Mouse (Mus musculus) layer of hippocampus, adult 18-20 months (tissue): Measurements from ENCODE around the gene Dnajc5. TPM values are rescaled to one million over a fixed set of nuclear protein-coding genes. Genes with fewer than 3 reads are reported as not detected.
A peak's percentile ranks its signal among the peaks of the same experiment; 100 is the strongest.

Source experiments
- DNase-seq, 2 experiments: peaks; one replicate each; pipeline ENCODE4 v3.0.0; 2022; ENCODE audit warnings: low spot score in 2 of 2
- total RNA-seq, 2 experiments: library from RNA; stranded (reverse); gene quantifications; 2 replicates each; pipeline ENCODE4 v1.2.3; 2021

Gene Dnajc5
- total RNA-seq, 2 experiments from 2014 or later = 274 to 282 TPM

DNA sequence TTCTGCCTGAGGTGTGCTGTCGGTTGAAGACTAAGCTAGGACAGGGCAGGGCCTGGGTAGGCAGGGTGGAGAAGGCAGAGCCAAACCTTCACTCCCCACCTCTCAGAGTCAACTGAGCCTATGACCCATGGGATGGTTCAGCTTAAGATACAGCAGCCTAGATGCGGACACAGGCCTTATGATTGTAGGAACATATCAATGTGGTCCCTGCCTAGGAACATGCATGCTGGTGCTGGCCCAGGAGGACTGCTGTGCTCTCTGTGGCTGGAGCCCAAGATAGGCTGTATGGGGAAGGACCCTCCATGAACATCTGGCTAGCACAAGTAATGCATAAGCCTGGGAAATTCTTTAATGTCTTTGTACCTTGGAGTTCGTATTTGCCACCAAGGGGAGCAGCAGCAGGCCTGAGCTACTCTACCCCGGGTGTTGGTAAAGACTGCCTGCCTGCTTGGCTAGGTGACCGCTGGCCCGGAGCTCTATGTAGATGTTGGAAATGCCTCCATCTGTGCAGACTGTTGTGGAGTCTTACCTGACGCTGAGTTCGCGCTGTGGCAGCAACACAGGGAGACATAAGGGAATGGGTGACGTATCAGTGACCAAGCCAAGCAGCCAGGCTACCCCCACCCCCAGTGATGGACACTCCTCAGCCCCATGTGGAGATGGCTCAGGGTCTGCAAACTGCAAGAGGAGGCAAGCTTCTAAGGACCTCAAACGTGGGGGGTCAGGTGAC, 51.8 kb downstream of the Dnajc5 start:
- DNase-seq = no peak

DNA sequence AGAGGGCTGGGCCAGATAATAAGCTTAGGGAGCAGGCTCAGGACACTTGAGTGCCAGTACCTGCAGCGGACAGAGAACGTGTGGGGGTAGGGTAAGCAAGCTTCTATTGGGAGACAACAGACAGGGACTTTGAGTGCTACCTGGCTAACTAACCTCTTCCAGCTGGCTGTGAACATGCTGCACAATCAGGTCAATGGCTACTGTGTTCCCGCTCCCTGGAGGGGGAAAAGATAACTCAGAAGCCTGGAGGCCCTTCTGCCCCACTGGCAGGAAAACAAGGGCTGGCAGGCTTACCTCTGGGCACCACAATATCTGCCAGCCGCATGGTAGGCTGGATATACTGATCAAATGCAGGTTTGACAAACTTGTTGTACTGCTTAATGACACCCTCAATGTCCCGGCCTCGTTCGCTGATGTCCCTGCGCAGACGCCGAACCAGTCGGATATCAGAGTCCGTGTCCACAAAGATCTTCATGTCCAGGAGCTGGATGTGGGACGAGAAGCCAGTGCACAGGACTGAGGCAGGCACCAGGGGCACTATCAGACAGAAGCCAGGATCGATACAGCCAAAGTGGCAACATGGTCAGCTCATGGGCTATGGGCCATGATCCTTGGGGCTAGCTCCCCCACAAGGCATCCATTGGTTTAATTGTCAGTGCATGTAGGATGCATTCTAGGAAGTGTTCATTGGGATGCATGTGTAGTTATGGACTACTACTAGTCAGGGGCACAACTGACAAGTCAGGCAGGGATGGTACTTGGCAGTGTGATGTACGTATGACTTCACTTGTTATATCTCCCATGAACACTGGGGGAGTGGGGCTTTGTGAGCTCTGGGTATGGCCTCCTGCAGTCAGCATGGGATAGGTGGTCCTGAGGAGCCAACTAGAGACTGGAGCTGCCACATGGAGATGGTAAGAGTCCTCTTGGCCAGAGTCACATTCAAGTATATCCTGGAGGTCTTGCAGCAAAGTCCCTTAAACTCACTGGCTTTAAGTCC, 52.9 kb downstream of the Dnajc5 start:
- no peak for DNase-seq

DNA sequence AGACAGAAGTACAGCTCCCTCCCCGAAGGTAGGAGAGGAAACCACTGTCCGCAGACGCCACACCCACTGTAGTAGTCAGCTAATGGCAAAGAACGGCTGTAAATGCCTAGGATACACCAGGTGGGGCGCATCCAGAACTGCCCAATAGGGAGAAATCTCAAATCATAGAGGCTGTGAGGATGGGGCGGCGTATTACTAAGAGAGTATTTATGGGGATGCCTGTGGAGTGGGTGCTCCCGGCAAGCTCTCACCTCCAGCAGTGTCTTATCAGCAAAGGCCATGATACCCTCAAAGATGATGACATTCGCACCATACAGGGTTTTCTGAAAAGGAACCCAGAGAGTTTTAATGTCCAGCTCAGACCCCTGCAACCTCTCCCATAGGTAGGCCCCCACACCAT, 53.7 kb downstream of the Dnajc5 start:
- no peak for DNase-seq

DNA sequence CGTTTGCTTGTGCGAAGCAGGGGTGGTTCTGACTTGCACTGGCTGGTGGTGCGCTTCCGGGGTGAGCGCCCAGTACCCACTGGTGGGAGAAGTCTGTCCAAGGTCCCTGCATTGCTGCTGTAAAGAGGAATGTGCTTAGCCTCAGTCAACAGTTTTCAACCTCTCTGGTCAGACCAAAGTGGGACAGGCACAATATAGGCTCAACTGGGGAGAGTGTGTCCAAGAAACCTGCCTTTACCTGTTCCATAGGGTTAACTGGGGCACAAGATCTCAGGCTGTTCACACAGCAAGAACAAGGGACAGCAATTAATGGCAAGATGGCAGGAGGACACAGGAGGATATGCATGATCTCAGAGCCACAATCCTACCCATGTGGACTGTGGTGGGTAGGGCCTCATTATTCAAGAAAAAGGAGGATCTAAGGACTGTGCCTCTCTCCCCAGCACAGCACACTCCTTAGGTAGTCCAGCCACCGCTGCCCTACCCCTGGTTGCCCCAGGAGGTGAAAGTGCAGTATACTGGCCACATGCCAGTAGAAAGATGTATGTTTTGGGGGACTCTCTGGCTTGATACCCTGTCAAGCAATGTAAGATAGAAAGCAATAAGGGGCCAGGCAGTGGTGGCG, 54.7 kb downstream of the Dnajc5 start:
- DNase-seq = no peak

DNA sequence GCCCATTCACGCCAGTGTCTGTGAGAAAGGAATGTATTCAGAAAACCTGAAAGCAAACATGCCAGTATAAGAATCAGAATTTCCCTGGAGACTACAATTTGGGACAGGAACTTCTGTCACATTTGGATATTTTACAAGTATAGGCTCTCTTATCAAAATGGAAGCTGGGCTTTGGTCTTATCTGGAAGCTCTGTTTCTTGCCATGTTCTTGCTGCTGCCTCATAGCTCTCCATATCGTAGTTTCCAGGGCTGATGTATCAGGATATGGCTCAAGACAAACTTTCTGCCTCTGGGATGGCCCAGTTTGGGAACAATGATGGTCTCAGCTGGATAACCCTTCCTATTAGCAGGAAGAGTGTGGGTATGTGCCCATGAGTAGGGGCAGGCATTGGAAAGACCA, 56.3 kb downstream of the Dnajc5 start:
- no peak for DNase-seq

DNA sequence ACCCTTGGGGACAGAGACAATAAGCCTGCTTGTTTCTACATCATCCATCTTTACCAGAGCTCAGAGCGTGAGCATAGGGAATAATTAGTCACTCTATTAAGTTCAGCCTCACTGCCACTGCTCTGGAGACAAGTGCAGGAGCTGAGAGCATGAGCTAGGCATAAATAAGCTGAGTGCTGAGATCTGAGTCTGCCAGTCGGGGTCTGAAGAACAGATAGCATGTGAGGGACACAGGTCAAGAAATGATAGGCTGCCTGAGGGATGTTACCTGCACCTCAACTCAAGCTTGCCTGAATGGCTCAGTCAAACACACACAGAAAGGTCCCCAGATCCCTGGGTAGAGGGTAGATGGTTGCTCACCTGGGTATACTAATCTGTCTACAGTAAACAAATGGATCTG, 56.8 kb downstream of the Dnajc5 start:
- no peak for DNase-seq

DNA sequence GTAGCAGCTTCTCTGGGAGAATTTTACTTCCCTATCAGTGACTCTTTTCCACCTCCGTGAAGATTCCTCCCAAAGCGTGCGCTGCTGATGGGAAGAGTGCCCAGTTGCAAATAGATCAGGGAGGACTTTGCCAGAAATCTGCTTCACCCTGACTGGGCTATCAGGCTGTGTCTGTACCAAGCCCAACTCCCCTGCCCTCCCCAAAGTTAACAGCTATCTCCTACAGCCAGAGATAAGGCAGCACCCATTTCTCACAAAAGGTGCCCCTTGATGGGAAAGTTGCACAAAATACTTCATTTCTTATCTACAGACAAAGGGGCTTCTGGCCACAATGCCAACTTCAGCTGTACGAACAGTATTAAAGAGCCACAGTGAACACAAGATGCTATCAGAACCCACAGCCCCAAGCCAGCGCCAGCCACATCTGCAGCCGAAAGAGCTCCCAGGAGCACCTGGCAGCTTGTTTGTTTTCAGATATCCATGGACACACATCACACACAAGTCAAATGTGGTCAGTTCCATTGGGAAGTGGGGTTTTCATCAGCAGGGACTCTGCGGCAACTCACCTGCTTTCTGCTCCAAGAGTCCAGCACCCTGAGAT, 57.8 kb downstream of the Dnajc5 start:
- DNase-seq = no peak

DNA sequence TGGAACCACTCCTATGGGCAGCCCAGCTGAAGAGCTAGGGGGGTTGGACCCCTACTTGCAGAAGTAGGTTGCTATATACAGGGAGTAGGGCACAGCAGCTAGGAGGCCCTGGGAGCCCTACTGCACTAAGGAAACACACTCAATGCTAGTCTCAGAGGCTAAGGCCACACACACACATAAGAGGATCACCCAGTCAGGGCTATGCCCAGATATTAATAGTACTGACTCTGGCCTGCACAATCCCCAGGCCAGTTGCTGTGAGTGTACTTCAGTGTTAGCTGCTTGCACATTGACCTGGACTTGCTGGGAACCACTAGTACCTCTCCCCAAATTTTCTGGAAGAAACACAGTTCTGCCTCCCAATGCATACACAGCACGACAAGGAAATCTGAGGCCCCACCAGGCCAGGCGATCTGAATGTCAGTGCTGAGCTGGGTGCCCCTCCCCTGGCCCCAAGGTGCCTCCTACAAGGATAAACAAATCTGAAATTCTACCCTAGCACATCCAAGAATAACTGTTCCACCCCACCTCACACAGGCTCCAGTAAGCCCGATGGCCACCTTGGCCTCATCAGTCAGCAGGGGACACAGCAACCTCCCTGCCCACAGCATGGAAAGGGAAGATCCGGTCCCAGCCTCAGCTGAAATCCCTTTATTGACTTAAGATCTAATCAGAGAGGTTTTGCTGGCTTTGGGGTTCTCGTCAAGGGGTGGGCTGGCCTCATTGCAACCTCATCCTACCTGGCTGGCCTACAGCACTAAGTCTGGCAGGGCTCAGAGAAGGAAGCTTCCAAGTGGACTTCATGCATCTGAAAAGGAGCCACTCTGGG, 58.7 kb downstream of the Dnajc5 start:
- no peak for DNase-seq

DNA sequence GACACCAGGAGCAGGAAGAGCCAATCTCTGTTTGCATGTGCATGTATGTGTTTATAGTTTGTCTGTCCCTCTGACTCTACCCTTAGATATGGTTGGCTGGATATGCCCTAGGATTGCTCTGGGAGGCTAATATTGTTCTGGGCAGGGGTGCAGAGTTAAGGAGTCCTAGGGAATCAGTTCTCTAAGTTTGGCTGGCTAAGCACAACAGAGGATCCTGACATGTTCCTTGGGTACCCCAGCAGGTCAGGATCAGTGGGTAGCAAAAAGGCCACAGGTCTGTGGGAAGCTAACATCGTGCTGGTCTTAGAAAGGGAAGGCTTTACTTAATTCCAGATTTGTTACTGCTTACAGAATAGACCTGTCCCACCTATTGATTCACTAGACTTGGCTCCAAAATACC, 59.4 kb downstream of the Dnajc5 start:
- DNase-seq = no peak

DNA sequence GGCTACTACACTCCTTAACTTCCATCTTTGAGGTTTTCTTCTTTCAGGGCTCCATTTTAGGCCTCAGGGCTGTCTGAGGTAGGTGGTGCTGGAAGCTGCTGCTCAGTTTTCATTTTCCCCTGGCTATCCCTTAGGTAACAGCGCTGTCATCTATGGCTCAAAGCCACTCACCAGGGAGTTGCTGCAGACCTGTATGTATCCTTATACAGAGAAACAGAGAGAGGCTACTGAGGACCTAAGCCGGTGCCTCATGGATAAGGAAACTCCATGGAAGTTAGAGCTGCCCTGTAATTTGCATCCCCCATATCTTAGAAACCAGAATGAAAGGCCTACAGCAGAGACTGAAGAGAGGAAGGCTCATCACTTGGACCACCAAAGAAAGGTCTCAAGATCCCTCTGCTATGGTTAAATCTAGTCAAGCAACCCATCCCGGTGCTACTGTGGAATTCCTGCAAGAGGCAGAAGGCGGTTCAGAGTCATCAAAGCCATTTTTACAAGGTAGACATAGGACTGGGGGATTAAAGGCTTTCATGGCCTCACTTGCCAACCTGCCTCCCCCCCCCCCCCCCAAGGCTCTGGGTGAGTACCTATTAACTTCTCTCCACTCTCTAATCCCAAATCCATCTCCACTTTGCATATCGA, 60.0 kb downstream of the Dnajc5 start:
- no peak for DNase-seq

DNA sequence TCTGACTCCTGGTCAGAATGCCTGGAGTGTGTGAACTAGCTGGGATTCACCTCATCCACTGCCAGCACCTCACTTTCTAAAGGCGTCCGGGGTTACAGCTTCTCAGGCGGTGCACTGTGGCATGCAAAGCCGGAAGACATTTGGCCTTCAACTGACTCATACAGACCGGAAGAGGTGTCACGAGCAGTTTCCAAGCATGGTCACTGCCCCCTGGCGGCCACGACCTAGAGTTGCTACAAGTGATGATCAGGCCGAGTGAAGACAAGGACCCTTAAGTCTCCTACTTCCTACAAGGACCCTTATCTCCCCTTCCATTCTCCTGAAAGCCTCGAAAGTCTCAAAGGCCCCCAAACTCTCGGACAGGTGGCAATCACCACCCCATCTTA, 60.7 kb downstream of the Dnajc5 start:
- peak in 1 of 2 experiments; percentile 82 for DNase-seq

DNA sequence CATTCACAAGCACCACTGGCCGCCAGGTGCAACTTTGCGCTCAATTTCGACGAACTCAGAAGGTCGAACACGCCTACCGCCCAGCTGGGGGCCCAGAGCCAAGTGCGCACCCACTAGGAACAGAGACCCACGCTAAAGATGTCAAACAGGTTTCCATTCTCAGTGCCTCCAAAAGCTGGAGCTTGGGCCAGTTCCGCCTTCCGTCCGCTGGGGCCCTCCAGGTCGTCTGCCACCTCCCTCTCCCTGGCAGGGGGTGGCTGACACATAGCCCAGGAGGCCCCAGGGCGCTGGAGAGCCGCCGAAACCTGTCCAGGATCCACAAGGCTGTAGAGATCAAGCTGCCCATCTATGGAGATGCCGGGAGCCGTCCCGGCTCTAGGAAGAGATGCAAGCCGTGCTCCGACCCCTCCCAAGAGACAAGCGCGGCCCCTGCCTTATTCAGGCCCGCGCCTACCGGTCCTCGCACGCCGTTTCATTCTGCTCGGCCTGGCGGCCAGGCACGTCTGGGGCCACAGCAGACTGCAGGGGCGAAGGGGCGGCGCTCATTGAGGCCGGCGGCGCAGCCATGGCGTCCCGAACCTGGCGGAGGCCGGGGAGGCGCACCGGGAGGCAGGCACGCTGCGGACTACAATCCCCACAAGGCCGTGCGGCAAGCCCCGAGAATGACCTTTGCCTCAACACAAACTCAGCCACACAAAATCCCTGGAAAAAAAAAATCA, 61.3 kb downstream of the Dnajc5 start:
- peak; percentile 78 to 90 for DNase-seq

DNA sequence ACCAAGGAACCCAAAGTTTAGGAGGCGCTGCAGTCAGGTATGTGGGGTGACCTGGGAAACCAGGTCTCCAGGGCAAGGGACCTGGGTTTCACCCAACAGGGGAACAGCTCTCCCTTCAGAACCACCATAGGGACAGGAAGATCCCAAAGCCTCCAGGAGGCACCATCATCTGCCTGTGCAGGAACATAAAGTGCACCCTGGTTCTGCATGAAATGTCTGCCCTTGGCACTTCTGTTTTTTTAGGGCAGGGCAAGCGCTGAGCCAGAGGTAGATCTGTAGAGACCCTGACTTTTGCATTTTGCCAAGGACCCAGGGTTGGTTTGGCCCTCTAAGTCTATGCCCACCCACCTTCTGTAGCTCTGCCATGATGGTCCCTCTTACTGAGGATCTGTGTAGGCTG, 62.1 kb downstream of the Dnajc5 start:
- no peak for DNase-seq

DNA sequence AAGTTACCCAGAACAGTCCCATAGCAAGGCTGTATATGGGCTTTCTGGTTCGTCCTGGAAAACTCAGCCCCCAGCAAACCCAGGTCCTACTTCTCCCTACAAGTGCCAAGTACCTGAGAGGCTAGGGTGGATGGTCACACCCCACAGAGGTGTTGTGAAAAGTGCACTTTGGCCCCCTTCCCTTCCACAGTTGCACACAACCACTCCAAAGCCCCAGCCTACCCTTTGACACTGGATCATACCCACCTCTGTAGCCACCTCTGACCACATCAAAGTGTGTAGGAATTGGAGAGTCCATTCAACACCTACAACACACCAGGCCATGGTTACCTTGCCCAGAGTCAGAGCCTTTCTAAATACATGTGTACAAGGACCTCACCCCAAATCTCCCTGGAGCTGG, 62.7 kb downstream of the Dnajc5 start:
- DNase-seq = no peak

DNA sequence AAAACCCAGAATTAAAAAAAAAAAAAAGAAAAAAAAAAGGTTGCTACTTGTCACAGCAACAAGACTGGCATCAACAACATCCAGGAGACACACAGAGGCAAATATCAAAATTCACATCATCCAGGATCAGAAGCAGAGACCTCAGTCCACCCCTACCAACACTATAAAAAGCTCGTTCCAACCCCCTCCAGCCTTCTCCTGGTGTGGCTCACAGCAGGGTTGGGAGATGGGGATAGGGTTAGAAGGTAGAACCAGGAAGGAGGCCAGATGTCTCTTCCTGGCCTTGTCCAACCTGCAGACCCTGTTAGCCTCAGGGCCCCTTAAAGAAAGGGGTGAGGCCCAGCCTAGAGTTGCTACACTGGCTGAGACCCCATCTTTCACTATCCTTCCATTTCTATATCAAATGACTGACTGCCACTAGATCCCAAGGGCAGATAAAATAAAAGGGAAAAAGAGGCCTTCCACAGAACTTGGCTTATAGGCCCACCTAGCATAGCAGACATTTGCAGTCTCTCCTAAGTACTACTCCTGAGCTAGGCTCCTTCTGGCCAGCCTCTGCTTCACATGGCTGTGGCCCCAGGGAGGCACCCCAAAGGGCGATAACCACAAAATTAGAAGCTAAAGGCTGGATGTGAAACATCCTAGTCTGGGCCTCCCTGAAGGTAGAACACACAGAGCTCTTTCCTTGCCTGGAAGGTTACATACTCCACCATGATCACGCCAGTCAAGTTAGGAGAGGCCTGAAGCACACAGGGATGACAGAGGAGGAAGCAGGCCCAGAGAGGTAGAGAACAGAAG, 63.4 kb downstream of the Dnajc5 start:
- no peak for DNase-seq

DNA sequence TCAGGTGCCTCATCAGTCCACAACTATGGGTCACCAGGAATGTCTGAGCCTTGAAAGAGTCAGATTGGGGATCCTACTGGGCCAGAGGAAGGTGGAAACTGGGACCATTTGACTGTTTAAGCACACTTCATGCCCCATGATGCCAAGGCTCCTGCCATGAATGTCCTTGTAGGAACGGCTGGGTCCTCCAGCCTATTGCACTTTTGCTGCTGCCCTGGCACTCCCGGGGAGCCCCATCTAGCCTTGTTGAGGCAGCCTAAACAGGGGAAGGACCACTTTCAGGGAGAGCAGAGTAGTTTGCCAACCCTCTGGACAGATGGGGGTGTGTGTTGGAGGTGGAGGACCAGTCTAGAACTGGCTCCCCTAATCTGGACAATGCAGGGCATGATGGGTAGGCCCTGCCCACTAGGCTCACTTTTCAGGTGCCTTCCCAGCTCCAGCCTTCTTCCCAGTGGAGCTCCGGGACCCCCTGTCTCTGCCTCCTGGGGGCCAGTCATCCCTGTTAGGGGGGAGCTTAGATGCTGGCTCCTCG, 64.2 kb downstream of the Dnajc5 start, which contains the start of gene Uckl1:
Uckl1 (minus strand) TSS at position 482 of the 532 bp plus-strand sequence.
- no peak for DNase-seq

DNA sequence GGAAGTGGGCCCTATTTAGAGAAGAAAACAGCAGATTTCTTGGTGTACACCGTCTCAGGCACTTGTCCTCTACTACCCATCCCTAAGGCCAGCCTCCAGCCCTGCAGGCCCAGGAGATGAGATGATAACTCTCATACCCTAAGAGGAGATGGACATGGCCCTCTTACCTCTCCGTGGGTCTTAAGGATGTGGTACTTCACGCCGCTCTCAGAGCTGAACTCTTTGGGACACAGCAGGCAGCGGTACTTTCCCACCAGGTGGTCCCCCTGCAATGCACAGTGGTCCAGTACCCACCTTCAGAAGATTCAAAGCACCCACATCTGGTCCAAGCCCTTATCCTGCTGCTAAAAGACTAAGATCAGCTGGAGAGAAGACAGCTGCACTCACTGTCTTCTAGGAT, 65.2 kb downstream of the Dnajc5 start:
- no peak for DNase-seq

DNA sequence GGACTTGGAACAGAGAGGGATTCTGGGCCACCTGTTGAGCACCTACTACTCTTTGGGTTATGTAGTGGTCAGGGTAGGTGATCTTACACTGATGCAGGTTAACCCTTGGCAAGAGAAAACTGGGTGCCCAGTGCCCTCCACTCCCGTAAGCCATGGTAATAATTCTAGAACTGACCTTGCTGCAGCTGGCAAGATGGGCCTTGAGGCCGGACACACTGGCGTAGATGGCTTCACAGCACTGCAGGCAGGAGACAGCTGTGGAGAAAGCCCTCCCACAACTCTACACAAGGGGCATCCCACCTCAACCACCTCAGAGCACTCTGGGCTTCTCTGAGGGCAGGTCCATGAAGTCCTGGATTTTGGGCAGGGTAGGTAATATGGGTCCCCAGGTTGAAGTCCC, 65.8 kb downstream of the Dnajc5 start:
- no peak for DNase-seq
